In the genomic region with DNA sequence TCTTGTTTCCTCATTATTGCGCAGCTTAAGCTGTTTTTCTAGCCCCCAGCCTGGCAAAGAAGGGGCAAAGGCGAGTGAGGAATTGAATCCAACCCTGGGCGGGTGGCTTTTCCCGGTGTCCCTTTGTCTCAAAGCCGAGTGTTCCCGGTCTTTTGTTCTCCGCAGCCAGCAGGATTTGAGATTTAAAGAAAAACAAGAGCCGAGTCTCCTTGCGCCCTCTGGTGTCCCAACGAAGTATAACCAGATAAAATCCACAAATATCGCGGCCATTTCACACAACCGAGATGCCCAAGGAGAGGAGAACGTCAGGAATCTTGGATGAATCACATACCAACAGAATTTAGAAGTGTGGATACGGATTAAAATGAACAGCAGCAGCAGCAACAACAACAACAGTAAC, we compare ENCODE assay signal across 8 mouse cellular contexts. TPM values are rescaled to one million over a fixed set of nuclear protein-coding genes. Genes with fewer than 3 reads are reported as not detected.
A peak's percentile ranks its signal among the peaks of the same experiment; 100 is the strongest.
DNase-seq lines count a peak whose midpoint lies in the region; ATAC-seq and TF ChIP-seq lines count a peak whose summit lies in the region.

No protein-coding gene starts in this region.

- H3K4me2 ChIP-seq in forebrain, embryonic 15.5 days (replicated peaks), result peak overlapping the region; percentile 58
- H3K4me2 ChIP-seq in neural tube, embryonic 15.5 days, result peak overlapping the region; percentile 59

- peaks cover 2% of the 10 kb centered on the region; the same call in 1 of the 2 replicates for H3K79me2 ChIP-seq in MEL (ENCODE audit: control insufficient read depth, insufficient read depth, low read length, poor library complexity)

- ATAC-seq in forebrain, embryonic 15.5 days (replicated peaks), result peak; percentile 64; the same call in 1 of the 2 replicates
- peak; percentile 63; the same call in 1 of the 2 replicates for ATAC-seq in neural tube, embryonic 15.5 days (ENCODE audit: low FRiP score)

- TF ChIP-seq CTCF in MEL (IDR thresholded peaks at IDR 0.05 in 2 of 3, conservative IDR thresholded peaks at IDR 0.05 in 1 of 3; ENCODE audit: control insufficient read depth in 1 of 3, insufficient read depth in 1 of 3, low read depth in 2 of 3, low read length in 3 of 3, poor library complexity in 1 of 3, severe bottlenecking in 1 of 3), result peak in 2 of 3 experiments; percentile 54 to 64; a peak in 4 of 6 replicates

- H3K4me1 ChIP-seq in MEL (ENCODE audit: control insufficient read depth in 1 of 2, insufficient read depth in 2 of 2, low read length in 2 of 2), result peaks cover 2 to 17% of the 10 kb centered on the region in 2 experiments; a peak in 3 of 4 replicates
- peaks cover 22% of the 10 kb centered on the region for H3K4me1 ChIP-seq in forebrain, embryonic 15.5 days
- H3K4me1 ChIP-seq in neural tube, embryonic 15.5 days, result peaks cover 17% of the 10 kb centered on the region

- H3K27ac ChIP-seq in MEL (ENCODE audit: control insufficient read depth, low read depth, low read length), result peak overlapping the region; percentile 100
- H3K27ac ChIP-seq in forebrain, embryonic 15.5 days (replicated peaks), result peak overlapping the region; percentile 97
- peak overlapping the region; percentile 92 for H3K27ac ChIP-seq in neural tube, embryonic 15.5 days (replicated peaks)

- WGBS in forebrain, embryonic 15.5 days, result under 1% methylated on average over 15 of the region's 15 CpGs
- WGBS in neural tube, embryonic 15.5 days, result under 1% methylated on average over 15 of the region's 15 CpGs

- TF ChIP-seq EP300 in MEL (IDR thresholded peaks at IDR 0.05; ENCODE audit: low read depth in 1 of 2, low read length in 2 of 2), result no peak

- H3K36me3 ChIP-seq in MEL (ENCODE audit: control insufficient read depth in 1 of 2, insufficient read depth in 2 of 2, low read length in 2 of 2), result peaks cover 0 to 10% of the 10 kb centered on the region in 2 experiments; a peak in 2 of 4 replicates
- H3K36me3 ChIP-seq in forebrain, embryonic 15.5 days, result no peaks in the 10 kb centered on the region
- H3K36me3 ChIP-seq in neural tube, embryonic 15.5 days, result no peaks in the 10 kb centered on the region

- peak; percentile 24 to 46; a peak in 1 of 4 replicates for TF ChIP-seq POLR2A in MEL (IDR thresholded peaks at IDR 0.05; ENCODE audit: control insufficient read depth in 1 of 2, insufficient read depth in 1 of 2, low read depth in 1 of 2, low read length in 2 of 2, poor library complexity in 1 of 2)

- DNase-seq in MEL (ENCODE audit: low read depth, low spot score), result peak; percentile 91
- DNase-seq in cerebellum, adult 11-12 months, result peak; percentile 85
- DNase-seq in heart, postnatal 25 days (ENCODE audit: low spot score), result peak; percentile 69
- peak; percentile 79 to 96 for DNase-seq in layer of hippocampus, adult 18-20 months (ENCODE audit: low spot score in 2 of 2)
- peak; percentile 82 to 89 for DNase-seq in lung, adult 18-20 months
- DNase-seq in testis, postnatal 14 days (ENCODE audit: low spot score), result peak; percentile 60

- no peak for TF ChIP-seq RAD21 in MEL (IDR thresholded peaks at IDR 0.05; ENCODE audit: low read depth, low read length)

- peak overlapping the region; percentile 85 to 89 for H3K4me3 ChIP-seq in MEL (ENCODE audit: control insufficient read depth in 1 of 2, insufficient read depth in 1 of 2, low read depth in 2 of 2, low read length in 2 of 2)
- H3K4me3 ChIP-seq in forebrain, embryonic 15.5 days, result peak overlapping the region; percentile 44
- H3K4me3 ChIP-seq in neural tube, embryonic 15.5 days (replicated peaks), result peak overlapping the region; percentile 33

- peak overlapping the region; percentile 84 for H3K9ac ChIP-seq in MEL (ENCODE audit: control insufficient read depth, low read depth, low read length, poor library complexity, severe bottlenecking)
- H3K9ac ChIP-seq in forebrain, embryonic 15.5 days (replicated peaks), result peak overlapping the region; percentile 81
- H3K9ac ChIP-seq in neural tube, embryonic 15.5 days (replicated peaks), result peak overlapping the region; percentile 70

- H3K27me3 ChIP-seq in MEL (ENCODE audit: control insufficient read depth in 1 of 2, insufficient read depth in 2 of 2, low read length in 2 of 2), result no peaks in the 10 kb centered on the region
- H3K27me3 ChIP-seq in forebrain, embryonic 15.5 days, result no peaks in the 10 kb centered on the region
- no peaks in the 10 kb centered on the region for H3K27me3 ChIP-seq in neural tube, embryonic 15.5 days (replicated peaks)

- intact Hi-C loops in heart, postnatal 25 days (cut with DNase I), result loop anchor here (1.0 to 10.0 kb wide), 3 partner anchors 17 to 1827 kb away; no protein-coding TSS in a partner anchor

- H3K9me3 ChIP-seq in MEL (replicated peaks; ENCODE audit: insufficient read depth, low read length), result no peaks in the 10 kb centered on the region
- no peaks in the 10 kb centered on the region for H3K9me3 ChIP-seq in forebrain, embryonic 15.5 days
- no peaks in the 10 kb centered on the region for H3K9me3 ChIP-seq in neural tube, embryonic 15.5 days (replicated peaks)

TF ChIP-seq in MEL, 35 proteins besides CTCF, POLR2A, EP300 and RAD21:
- TF ChIP-seq TBP (IDR thresholded peaks at IDR 0.05; ENCODE audit: low read depth, low read length), result peak; percentile 75
- TF ChIP-seq GATA1 (IDR thresholded peaks at IDR 0.05; ENCODE audit: low read depth, low read length), result 0 out of 2 replicates have a peak, but pooled peaks have one; percentile 8
- no peak for TF ChIP-seq SIN3A (IDR thresholded peaks at IDR 0.05; ENCODE audit: low read length)

RNA-seq across cellular contexts. Expression of a gene that starts 6.8 kb away (rescaled TPM):
- total RNA-seq in MEL (2012; rRNA removed), result 211 and 225 TPM in 2 replicates
- 100 to 1,000 TPM; 215 to 219 TPM for polyA plus RNA-seq in MEL (2012; ENCODE audit: insufficient read depth in 1 of 2, insufficient read length in 2 of 2, low read depth in 1 of 2, low replicate concordance in 2 of 2, missing spikeins in 1 of 2)
- 191 and 194 TPM in 2 replicates for polyA plus RNA-seq in forebrain, embryonic 15.5 days (2015; fragmentation: Nextera tagmentation; extraction: Ambion mirVana)
- total RNA-seq in heart, postnatal 25 days (2021), result 10 to 100 TPM; 40.1 to 45.7 TPM
- 10 to 100 TPM; 40.5 to 41.4 TPM for total RNA-seq in layer of hippocampus, adult 18-20 months (2021)
- polyA plus RNA-seq in neural tube, embryonic 15.5 days (2015; fragmentation: Nextera tagmentation; extraction: Ambion mirVana), result 80.0 and 105 TPM in 2 replicates

Comparison
In these comparisons a context has a peak if more than half of its experiments do, and no peak if none do; other contexts are left out.
1. Peak in every context shown above with its lines: DNase-seq, ATAC-seq, H3K4me3 ChIP-seq and H3K27ac ChIP-seq.
2. H3K4me3 ChIP-seq: peak in every context shown above with its lines; median percentile 87 in MEL; 44 in forebrain, embryonic 15.5 days; 33 in neural tube, embryonic 15.5 days.